Mouse (Mus musculus): ENCODE measurements at regions not wholly inside any gene's neighbourhood (a gene's known extent, or its start where the extent isn't known, plus 50 kb on each side); places are given as distances from the start of the nearest gene placed in this dataset.

DNA sequence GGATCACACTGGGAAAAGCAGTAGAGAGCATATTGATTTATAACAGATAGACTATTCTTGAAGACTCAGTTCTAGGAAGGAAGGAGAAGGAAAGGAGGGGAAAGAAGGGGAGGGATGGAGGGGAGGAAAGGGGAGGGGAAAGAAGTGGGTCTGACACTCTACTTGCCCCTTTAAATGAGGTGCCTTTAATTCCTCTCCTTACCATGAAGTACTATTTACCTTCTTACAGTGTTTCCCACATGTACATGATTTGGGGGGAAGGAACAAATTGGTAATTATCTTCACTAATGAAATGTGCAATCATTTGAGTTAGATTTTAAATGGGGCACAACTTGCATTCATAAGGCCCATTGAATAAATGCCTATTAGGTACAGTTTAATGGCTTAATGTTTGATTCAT, 518.3 kb upstream of the B3galt2 start:
- Histone ChIP-seq H3K4me3 (ENCODE audit: low read depth, low read length) (no peak overlapping the region), H3K27ac (ENCODE audit: low read depth, low read length) (no peak overlapping the region), H3K4me2 (no peak overlapping the region), H3K9ac (ENCODE audit: low read depth, low read length) (no peak overlapping the region), H3K4me1 (replicated peaks; ENCODE audit: control insufficient read depth, insufficient read depth, low read length) (no peaks in the 10 kb centered on the region), H3K36me3 (ENCODE audit: control insufficient read depth, insufficient read depth, low read length) (no peaks in the 10 kb centered on the region), H3K27me3 (replicated peaks; ENCODE audit: control insufficient read depth, insufficient read depth, low read length) (no peaks in the 10 kb centered on the region), H3K9me3 (ENCODE audit: control insufficient read depth, low read length) (no peaks in the 10 kb centered on the region)
- ATAC-seq (replicated peaks; ENCODE audit: low FRiP score) (no peak), DNase-seq (ENCODE audit: low spot score) (no peak)

- no peak overlapping the region for H3K27ac ChIP-seq (ENCODE audit: low read depth, low read length)
- no peak overlapping the region for H3K9ac ChIP-seq (ENCODE audit: low read depth, low read length)
- DNase-seq (ENCODE audit: low spot score), result no peak
- no peaks in the 10 kb centered on the region for H3K36me3 ChIP-seq (ENCODE audit: control insufficient read depth, insufficient read depth, low read length)
- no peaks in the 10 kb centered on the region for H3K27me3 ChIP-seq (replicated peaks; ENCODE audit: control insufficient read depth, insufficient read depth, low read length)
- no peaks in the 10 kb centered on the region for H3K4me1 ChIP-seq (replicated peaks; ENCODE audit: control insufficient read depth, insufficient read depth, low read length)
- H3K4me3 ChIP-seq (ENCODE audit: low read depth, low read length), result no peak overlapping the region
- 52% methylated on average over 1 of the region's 1 CpGs for WGBS
- no peak for ATAC-seq (replicated peaks; ENCODE audit: low FRiP score)
- H3K9me3 ChIP-seq (ENCODE audit: control insufficient read depth, low read length), result no peaks in the 10 kb centered on the region
- no peak overlapping the region for H3K4me2 ChIP-seq
Observed at GRCm38 (mm10) chr1:143130257-143130656, 510.2 kb upstream of the B3galt2 start.

DNA sequence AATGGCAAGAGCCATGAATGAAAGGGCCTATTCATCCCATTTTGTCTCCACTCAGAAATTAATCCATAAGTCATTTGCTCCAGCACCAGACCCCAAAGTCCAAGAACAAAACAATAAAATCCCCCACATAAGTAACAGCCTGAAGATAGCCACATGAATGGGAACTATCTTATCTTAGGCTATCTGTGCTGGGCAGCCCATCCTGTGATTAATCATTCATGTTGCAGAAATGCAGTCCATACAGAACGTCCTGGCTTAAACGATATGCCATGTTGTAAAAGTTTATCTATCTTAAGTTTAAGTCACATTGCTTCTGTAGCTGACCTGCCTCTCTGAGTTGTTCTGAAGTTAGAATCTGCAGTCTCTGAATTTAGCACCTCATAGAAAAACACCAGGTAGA, 507.7 kb upstream of the B3galt2 start:
- H3K27me3 ChIP-seq (replicated peaks; ENCODE audit: control insufficient read depth, insufficient read depth, low read length), result no peaks in the 10 kb centered on the region
- H3K4me1 ChIP-seq (replicated peaks; ENCODE audit: control insufficient read depth, insufficient read depth, low read length), result no peaks in the 10 kb centered on the region
- no peaks in the 10 kb centered on the region for H3K36me3 ChIP-seq (ENCODE audit: control insufficient read depth, insufficient read depth, low read length)
- no peaks in the 10 kb centered on the region for H3K9me3 ChIP-seq (ENCODE audit: control insufficient read depth, low read length)
- ATAC-seq (replicated peaks; ENCODE audit: low FRiP score) (no peak), DNase-seq (ENCODE audit: low spot score) (no peak)
- no peak overlapping the region for H3K4me2 ChIP-seq
- H3K4me3 ChIP-seq (ENCODE audit: low read depth, low read length), result no peak overlapping the region
- no peak overlapping the region for H3K27ac ChIP-seq (ENCODE audit: low read depth, low read length)
- H3K9ac ChIP-seq (ENCODE audit: low read depth, low read length), result no peak overlapping the region
- WGBS, result 49% methylated on average over 2 of the region's 2 CpGs

DNA sequence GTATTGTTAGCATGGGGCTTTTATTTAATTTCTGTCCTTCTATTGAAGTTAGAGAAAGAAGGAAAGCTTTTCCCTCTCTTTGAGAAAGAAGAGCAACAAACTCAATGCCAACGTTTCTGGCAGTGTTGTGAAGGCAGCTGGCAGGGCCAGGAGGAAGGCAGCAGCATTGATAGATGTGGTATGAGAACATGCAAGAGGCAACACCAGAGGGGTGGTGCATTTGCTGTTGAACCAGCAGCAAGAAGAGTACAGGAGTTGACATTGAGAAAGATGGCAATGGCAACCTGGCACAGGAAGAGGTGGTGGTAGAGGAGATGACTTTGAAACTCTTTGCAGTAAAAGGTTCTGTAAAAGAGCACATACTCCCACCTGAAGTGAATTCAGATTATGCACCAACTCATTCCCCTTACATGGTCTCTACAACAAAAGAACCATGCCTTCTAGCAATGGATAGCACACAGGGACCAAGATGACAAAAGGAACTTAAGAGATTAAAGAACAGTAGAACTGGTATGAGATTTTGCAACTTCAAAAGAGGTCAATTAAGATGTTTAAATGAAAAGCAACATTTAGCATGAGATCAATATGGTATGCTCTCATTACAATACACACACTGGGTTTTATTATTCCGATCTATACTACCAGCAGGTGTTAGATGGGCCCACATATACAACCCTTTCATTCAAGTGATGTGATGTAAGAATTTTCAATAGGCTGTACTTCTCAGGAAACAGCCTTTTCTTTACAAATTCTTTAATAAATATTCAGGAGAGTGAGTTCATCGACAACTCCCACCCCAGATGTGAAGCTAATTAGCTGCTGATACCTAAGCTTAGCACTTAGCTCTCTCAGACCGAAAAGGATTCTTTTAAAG, 495.1 kb upstream of the B3galt2 start:
- H3K36me3 ChIP-seq (ENCODE audit: control insufficient read depth, insufficient read depth, low read length), result no peaks in the 10 kb centered on the region

GRCm38 (mm10) chr1:143171286-143171685, 469.2 kb upstream of the B3galt2 start:
- H3K36me3 ChIP-seq (ENCODE audit: control insufficient read depth, insufficient read depth, low read length), result no peaks in the 10 kb centered on the region
- no peak for DNase-seq (ENCODE audit: low spot score)
- H3K27ac ChIP-seq (ENCODE audit: low read depth, low read length), result no peak overlapping the region
- H3K9ac ChIP-seq (ENCODE audit: low read depth, low read length), result no peak overlapping the region
- H3K9me3 ChIP-seq (ENCODE audit: control insufficient read depth, low read length), result no peaks in the 10 kb centered on the region
- WGBS, result 88% methylated on average over 9 of the region's 9 CpGs
- no peaks in the 10 kb centered on the region for H3K27me3 ChIP-seq (replicated peaks; ENCODE audit: control insufficient read depth, insufficient read depth, low read length)
- H3K4me1 ChIP-seq (replicated peaks; ENCODE audit: control insufficient read depth, insufficient read depth, low read length), result no peaks in the 10 kb centered on the region
- H3K4me2 ChIP-seq, result no peak overlapping the region
- no peak for ATAC-seq (replicated peaks; ENCODE audit: low FRiP score)
- H3K4me3 ChIP-seq (ENCODE audit: low read depth, low read length), result no peak overlapping the region

More for the DNA sequence above, 495.1 kb upstream of the B3galt2 start:
- no peak overlapping the region for H3K9ac ChIP-seq (ENCODE audit: low read depth, low read length)
- no peak overlapping the region for H3K4me2 ChIP-seq
- no peaks in the 10 kb centered on the region for H3K9me3 ChIP-seq (ENCODE audit: control insufficient read depth, low read length)
- no peak overlapping the region for H3K27ac ChIP-seq (ENCODE audit: low read depth, low read length)
- no peak overlapping the region for H3K4me3 ChIP-seq (ENCODE audit: low read depth, low read length)
- no peak for DNase-seq (ENCODE audit: low spot score)
- 62% methylated on average over 4 of the region's 4 CpGs for WGBS
- no peaks in the 10 kb centered on the region for H3K27me3 ChIP-seq (replicated peaks; ENCODE audit: control insufficient read depth, insufficient read depth, low read length)
- H3K4me1 ChIP-seq (replicated peaks; ENCODE audit: control insufficient read depth, insufficient read depth, low read length), result no peaks in the 10 kb centered on the region
- ATAC-seq (replicated peaks; ENCODE audit: low FRiP score), result no peak

DNA sequence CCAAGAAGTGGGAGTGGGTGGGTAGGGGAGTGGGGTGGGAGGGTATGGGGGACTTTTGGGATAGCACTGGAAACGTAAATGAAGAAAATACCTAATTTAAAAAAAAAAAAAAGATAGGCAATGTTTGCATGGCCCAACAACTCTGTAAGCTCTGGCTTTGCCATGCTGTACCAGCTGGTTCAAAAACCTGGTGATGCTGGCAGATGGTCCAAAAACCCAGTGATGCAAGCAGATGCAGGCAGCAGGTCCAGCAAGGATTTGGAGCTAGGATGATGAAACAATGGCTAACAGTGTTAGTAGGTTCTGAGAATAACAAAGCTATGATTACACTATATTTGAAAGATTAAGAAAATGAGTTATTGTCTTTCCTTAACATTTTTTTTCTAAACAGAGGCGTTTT, 466.6 kb upstream of the B3galt2 start:
- WGBS, result 69% methylated on average over 2 of the region's 2 CpGs
- no peak overlapping the region for H3K27ac ChIP-seq (ENCODE audit: low read depth, low read length)
- no peaks in the 10 kb centered on the region for H3K27me3 ChIP-seq (replicated peaks; ENCODE audit: control insufficient read depth, insufficient read depth, low read length)
- DNase-seq (ENCODE audit: low spot score) (no peak), ATAC-seq (replicated peaks; ENCODE audit: low FRiP score) (no peak)
- H3K9me3 ChIP-seq (ENCODE audit: control insufficient read depth, low read length), result no peaks in the 10 kb centered on the region
- H3K4me1 ChIP-seq (replicated peaks; ENCODE audit: control insufficient read depth, insufficient read depth, low read length), result no peaks in the 10 kb centered on the region
- H3K9ac ChIP-seq (ENCODE audit: low read depth, low read length), result no peak overlapping the region
- H3K4me2 ChIP-seq, result no peak overlapping the region
- no peaks in the 10 kb centered on the region for H3K36me3 ChIP-seq (ENCODE audit: control insufficient read depth, insufficient read depth, low read length)
- no peak overlapping the region for H3K4me3 ChIP-seq (ENCODE audit: low read depth, low read length)

DNA sequence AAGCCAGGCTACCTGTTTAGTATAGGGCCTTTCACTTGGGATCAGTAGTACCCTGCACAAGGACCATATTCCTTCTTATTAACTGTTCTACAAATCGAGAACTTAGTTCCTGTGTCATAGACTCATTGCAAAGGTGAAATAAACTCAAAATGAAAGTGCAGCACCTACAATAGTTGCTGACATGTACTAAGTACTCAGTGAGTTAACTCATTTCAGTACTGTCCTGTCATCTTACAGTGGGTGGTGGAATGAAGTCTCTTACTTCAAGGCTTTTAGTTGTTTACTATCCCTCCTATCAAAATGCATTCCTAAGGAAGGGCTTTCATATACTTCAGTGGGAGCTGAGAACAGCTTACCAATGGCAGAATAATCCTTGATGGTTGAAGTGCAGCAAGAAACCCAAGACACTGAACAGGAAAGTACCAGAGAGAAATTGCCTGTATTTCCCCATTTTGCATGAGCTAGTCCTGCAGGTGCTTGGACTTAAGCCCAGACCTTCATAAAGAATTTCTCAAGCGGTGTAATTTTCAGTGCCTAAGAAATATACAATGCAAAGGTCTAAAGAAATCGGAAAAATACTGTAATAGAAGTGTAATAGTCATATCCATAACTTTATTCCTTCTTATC, 448.2 kb upstream of the B3galt2 start:
- Histone ChIP-seq H3K9ac (ENCODE audit: low read depth, low read length) (no peak overlapping the region), H3K4me2 (no peak overlapping the region), H3K27ac (ENCODE audit: low read depth, low read length) (no peak overlapping the region), H3K4me3 (ENCODE audit: low read depth, low read length) (no peak overlapping the region), H3K36me3 (ENCODE audit: control insufficient read depth, insufficient read depth, low read length) (no peaks in the 10 kb centered on the region), H3K4me1 (replicated peaks; ENCODE audit: control insufficient read depth, insufficient read depth, low read length) (no peaks in the 10 kb centered on the region), H3K27me3 (replicated peaks; ENCODE audit: control insufficient read depth, insufficient read depth, low read length) (no peaks in the 10 kb centered on the region), H3K9me3 (ENCODE audit: control insufficient read depth, low read length) (no peaks in the 10 kb centered on the region)
- ATAC-seq (replicated peaks; ENCODE audit: low FRiP score), result no peak
- WGBS, result 76% methylated on average over 3 of the region's 3 CpGs
- no peak for DNase-seq (ENCODE audit: low spot score)

GRCm38 (mm10) chr1:143200213-143200889, 440.1 kb upstream of the B3galt2 start:
- no peaks in the 10 kb centered on the region for H3K27me3 ChIP-seq (replicated peaks; ENCODE audit: control insufficient read depth, insufficient read depth, low read length)
- H3K4me2 ChIP-seq, result no peak overlapping the region
- WGBS, result 82% methylated on average over 4 of the region's 4 CpGs
- ATAC-seq (replicated peaks; ENCODE audit: low FRiP score) (no peak), DNase-seq (ENCODE audit: low spot score) (no peak)
- H3K9me3 ChIP-seq (ENCODE audit: control insufficient read depth, low read length), result no peaks in the 10 kb centered on the region
- H3K36me3 ChIP-seq (ENCODE audit: control insufficient read depth, insufficient read depth, low read length), result no peaks in the 10 kb centered on the region
- H3K27ac ChIP-seq (ENCODE audit: low read depth, low read length), result no peak overlapping the region
- H3K9ac ChIP-seq (ENCODE audit: low read depth, low read length), result no peak overlapping the region
- H3K4me3 ChIP-seq (ENCODE audit: low read depth, low read length), result no peak overlapping the region
- H3K4me1 ChIP-seq (replicated peaks; ENCODE audit: control insufficient read depth, insufficient read depth, low read length), result no peaks in the 10 kb centered on the region

All from liver, embryonic 11.5 days (tissue).